Mouse (Mus musculus) heart, adult 9 months (tissue): Measurements from ENCODE around the gene Abhd12.

Experiments used
- DNase-seq, 2 experiments: peaks; one replicate each; pipeline ENCODE4 v3.0.0; 2022; ENCODE audit warnings: low spot score in 2 of 2

Abhd12 gene

DNA sequence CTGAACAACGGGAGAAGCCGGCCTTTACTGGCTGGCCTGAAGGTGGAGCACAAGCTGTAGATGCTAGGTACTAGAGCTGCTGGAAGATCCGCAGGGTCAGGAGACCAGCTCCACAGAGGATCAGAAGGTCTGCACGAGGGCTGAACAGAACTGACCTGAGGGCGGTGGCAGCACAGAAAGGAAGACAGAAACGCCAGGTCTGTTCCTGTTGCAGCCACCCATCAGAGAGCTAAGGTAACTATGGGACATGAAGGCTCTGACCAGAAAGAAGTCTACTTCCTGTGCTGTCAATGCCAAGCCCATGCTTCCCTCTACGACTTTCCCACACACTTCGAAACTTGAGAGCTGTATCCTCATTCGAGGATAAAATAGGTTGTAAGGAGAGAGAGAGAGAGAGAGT is 53.3 kb downstream of the Abhd12 start:
- DNase-seq: no peak

GRCm38 (mm10) chr2:150847436-150847995 is 57.0 kb downstream of the Abhd12 start:
- DNase-seq: no peak

DNA sequence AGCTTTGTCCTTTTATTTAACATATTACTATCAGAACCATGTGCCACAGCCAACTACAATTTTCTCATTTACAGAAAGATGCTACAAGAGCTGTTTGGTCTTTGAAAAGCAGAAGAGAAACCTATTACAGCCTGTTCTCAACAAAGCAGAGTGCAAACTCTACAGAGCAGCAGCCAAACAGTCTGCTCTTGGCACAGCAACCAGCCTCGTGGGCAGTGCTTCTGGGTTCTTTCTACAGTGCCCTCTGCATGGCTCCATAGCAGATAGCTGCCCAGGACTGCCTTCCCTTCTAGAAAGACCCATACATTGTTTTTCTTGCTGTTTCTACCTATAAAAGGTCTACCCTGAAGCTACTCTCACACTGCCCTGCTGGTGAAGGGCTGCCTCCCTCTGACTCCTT is 59.7 kb downstream of the Abhd12 start:
- peak in 1 of 2 experiments; percentile 37 for DNase-seq

GRCm38 (mm10) chr2:150842049-150842461 is 62.5 kb downstream of the Abhd12 start:
- no peak for DNase-seq

GRCm38 (mm10) chr2:150841109-150841508 is 63.4 kb downstream of the Abhd12 start:
- no peak for DNase-seq

GRCm38 (mm10) chr2:150839686-150840471 is 64.7 kb downstream of the Abhd12 start:
- peak; percentile 36 to 73 for DNase-seq

DNA sequence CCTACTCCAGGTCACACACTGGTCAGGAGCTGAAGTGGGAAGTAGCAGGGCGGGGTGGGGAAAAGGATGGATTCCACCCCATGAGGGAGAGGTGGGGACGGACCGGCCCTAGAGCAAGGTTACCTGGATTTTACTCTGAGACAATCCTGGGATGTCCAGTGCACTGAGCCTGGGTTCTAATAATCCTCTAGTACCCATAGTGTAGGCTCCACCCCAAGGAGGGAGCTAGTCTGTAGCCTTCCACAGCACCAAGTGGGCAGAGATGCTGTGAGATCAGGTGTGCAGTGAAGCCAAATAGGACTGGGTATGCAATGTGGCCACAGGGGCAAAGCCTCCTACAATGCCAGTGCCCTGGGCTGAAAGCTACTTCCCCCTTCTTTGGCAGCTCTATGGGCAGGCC is 66.8 kb downstream of the Abhd12 start:
- no peak for DNase-seq

GRCm38 (mm10) chr2:150836906-150837305 is 67.6 kb downstream of the Abhd12 start:
- DNase-seq: peak in 1 of 2 experiments; percentile 63

DNA sequence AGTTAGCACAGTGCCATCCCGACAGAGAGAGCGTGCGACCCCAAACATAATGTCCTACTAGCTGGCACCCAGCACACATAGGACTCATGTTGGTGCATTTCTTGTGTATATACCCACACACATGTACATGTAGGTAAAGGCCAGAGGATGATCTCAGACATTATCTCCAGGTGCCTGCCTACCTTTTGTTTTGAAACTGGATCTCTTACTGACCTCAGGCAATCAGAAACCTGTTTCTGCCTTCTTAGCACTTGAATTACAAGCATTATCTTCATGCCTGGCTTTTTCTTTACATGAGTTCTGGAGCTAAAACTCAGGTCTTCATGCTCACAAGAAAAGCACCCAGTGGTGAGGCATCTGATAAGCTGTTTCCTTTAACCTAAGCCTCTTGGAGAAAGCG is 68.6 kb downstream of the Abhd12 start:
- no peak for DNase-seq

DNA sequence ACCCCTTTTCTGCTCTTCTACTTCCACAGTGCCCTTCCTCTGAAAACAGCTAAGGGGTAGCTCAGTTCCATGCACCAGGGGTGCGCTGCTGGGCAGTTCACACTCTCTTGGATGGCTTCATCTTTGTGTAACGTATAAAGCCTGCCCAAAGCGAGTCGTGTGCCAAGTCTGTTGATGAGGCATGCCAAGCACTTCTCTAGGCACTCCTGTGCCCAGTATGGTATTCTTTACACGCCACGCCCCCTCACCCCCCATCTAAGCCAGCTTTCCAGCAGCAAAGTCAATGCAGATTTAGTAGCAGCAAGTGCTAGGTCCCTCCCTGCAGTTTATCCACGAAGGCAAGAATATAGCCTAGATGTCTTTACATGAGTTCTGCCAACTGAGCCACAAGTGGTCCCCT is 69.9 kb downstream of the Abhd12 start:
- DNase-seq: peak in 1 of 2 experiments; percentile 39

- peak; percentile 25 to 33 for DNase-seq
These were observed 72.5 kb downstream of the Abhd12 start for GRCm38 (mm10) chr2:150832029-150832428.

DNA sequence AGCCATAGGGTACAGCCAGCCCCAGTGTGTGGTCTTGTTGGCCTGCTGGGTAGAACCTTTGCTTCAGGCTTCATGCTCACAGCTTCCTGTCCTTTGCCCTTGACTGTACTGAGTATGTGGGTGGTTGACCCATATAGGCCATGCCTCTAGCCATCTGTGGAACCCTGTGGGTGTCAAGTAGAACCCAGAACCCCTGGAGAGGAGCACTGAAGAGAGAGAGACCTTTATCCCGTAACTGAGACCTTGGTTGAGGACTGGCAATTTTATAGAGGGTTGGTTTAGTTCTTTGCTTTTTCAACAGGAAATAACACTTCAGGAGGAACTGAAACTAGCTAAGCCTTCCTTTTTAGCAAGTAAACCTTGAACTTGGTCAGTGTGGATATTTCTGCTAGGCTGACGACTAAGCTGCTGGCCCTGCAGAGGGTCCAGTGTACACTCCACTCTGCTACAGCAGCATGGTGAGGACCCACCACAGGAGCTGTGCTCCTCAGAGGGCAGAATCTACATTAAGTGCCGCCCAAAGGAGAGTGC is 73.6 kb downstream of the Abhd12 start:
- peak in 1 of 2 experiments; percentile 33 for DNase-seq

DNA sequence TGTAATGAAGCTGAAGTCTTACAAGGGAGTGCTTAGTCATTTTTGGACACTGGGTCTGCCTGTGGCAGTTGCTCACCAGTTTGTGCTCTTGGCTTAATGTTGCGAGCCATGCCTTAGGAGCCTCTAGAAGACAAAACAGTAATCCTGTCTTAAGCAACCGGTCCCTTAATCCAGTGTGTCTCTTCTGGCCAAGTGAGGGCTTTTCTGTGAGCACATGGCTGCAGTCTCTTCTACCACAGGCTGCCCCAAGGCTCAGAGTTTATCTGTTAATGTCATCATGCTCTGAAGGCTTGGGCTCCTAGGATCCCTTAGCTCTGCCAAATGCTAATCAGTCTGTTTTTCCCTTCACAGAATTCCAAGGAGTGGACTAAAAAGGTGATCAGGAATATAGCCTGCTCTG is 74.5 kb downstream of the Abhd12 start:
- no peak for DNase-seq

- DNase-seq: no peak
These were observed 75.9 kb downstream of the Abhd12 start for GRCm38 (mm10) chr2:150828654-150829053.

- no peak for DNase-seq
These were observed 76.4 kb downstream of the Abhd12 start for GRCm38 (mm10) chr2:150828164-150828563.

DNA sequence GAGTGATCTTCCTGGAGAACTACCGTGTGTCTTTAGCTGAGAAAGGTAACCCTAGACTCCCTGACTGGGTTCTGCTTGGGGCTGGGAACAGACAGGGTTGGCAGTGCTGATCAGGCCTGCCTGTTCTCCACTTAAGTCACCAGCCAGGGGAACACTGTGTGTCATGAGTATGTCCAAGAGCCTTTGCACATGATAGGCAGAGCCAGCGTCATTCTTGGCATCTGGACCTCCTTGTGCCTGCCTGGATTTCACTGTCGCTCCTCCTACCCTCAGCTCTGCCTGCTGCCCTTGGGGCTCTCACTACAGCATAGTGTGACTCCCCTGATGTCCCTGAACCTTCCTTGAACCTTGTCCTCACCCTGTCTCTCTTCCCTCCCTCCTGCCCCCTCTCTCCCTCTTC is 78.1 kb downstream of the Abhd12 start:
- peak; percentile 67 to 69 for DNase-seq

DNA sequence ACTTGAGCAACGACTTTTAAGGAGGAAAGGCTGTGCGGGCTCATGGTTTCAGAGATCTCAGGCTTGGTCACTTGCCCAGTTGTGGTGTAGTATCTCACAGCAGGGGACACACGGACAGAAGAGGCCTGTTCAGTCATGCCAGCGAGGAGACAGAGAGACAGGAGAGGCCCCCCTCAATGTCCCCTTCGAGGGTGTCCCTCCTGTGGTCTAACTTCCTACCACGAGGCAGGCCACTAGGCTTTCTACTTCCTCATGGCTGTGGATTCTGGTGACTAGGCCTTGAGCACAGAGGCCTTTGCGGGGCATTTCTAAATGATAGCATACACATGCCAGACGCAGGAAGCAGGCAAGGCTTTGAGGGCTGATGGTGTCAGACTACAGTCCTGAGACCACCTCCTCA is 81.6 kb downstream of the Abhd12 start:
- no peak for DNase-seq

DNA sequence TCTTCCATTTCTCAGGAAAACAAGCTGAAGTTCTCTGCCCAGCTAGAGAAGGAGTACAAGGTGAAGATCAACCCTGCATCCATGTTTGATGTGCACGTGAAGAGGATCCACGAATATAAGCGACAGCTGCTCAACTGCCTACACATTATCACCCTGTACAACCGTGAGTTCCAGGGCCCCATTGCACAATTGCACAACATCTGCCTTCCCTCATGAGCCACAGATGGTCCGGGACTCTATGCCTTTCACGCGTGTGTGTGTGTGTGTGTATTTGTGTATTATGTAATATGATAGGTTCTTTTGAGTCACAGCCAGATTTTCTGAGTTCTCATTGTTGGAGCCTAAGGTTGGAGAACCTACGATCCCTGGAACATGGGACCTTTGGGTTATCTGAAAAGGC is 83.8 kb downstream of the Abhd12 start:
- DNase-seq: no peak

GRCm38 (mm10) chr2:150818742-150819141 is 85.8 kb downstream of the Abhd12 start:
- no peak for DNase-seq

GRCm38 (mm10) chr2:150816676-150817402 is 87.7 kb downstream of the Abhd12 start:
- DNase-seq: peak in 1 of 2 experiments; percentile 41

GRCm38 (mm10) chr2:150812816-150813215 is 91.7 kb downstream of the Abhd12 start:
- no peak for DNase-seq

GRCm38 (mm10) chr2:150810603-150811002 is 93.9 kb downstream of the Abhd12 start:
- DNase-seq: no peak
